Mouse (Mus musculus) lung, adult 2 months (tissue): Measurements from ENCODE around the gene Mpzl2.

Experiments
- CTCF ChIP-seq: fragments of 200-500 bp; IDR thresholded peaks from 2 replicates; pipeline ENCODE4 v1.5.1; 2011; ENCODE audit warnings: mild to moderate bottlenecking, low read length, control low read depth; ENCODE audit not compliant: insufficient read depth
- POLR2A ChIP-seq: fragments of 200-500 bp; IDR thresholded peaks from 2 replicates; pipeline ENCODE4 v1.6.1; 2011; ENCODE audit warnings: low read depth, mild to moderate bottlenecking, control low read depth, low read length, borderline replicate concordance; ENCODE audit errors: extremely low read depth

- TF ChIP-seq CTCF (no peak), POLR2A (no peak)
Measured at GRCm38 (mm10) chr9:45077859-45078258, 38.3 kb downstream of the Mpzl2 start.
